Mouse (Mus musculus) skeletal muscle tissue, adult 2 months (tissue): ENCODE measurements around the gene Gbp8.
"Not testable (repeated sequence)": the region's sequence is repeated elsewhere in the genome, so short reads cannot be mapped to it uniquely, and the experiment has no call there.

Experiments used
- DNase-seq: peaks from one replicate; pipeline ENCODE4 v3.0.0-alpha.2; 2012; ENCODE audit warnings: low read depth, low spot score

Gene Gbp8

DNA sequence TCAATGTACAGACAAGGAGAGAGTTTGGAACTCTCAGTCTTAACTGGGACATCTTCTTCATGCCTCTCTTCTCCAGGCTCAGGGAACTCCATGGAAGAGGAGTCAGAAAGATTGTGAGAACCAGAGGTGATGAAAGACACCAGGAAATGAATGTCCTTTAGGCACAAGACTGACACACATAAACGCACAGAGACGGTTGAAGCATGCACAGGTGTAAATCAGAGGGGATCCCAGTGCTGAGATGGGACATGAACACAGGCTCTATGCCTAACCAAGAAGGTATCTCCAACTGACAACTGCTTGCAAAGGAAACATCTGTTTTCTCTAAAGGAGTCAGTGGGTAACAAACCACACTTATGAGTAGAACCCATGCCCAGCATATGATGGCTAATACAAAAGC is 79.1 kb downstream of the Gbp8 start:
- DNase-seq, result no peak

DNA sequence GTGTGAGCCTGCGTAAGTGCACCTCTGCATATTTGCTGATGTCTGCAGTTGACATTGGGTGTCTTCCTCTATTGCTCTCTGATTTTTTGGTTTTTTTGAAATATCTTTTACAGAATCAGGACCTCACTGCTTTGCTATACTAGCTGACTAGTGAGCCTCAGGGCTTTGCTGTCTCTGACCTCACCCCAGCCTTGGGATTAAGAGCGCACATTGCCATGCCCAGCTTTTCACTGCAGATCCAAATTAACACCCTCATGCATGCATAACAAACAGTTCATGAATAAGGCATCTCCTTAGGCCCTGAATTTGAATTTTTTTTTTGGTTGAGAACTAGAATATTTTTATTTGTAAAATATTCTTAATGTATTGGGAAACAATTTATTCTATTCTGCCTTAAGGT is 84.1 kb downstream of the Gbp8 start:
- no peak for DNase-seq

DNA sequence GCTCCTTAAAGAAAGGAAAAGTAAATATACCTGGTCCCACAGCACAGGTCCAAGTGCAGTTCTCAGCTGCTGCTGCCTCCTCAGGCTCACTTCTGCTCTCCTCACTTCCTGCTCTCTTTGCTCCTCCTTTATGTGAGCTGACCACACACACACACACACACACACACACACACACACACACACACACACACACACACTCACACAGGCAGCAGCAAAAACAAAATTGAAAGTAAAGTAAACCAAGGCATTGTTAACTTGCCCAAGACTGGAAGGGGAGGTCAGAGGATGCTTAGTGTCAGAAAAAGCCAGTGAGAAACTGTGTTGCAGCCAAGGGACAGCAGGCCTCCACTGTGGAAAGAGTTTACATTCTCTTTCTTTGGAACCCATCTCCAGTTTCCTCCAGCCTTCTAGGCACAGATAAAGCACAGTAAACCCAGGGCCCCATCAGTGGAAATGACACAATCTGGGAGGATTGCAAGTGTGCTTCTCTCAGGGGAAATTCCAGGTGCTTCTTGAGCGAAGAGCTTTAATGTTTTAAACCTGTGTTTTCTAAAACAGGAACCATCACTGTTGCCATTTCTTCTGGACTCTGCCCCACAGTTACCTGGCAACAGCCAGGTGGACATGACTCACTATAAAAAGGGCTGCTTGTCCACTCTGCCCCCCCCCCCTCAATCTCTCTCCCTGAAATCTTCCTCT is 85.7 kb downstream of the Gbp8 start:
- DNase-seq, result not testable (repeated sequence)

DNA sequence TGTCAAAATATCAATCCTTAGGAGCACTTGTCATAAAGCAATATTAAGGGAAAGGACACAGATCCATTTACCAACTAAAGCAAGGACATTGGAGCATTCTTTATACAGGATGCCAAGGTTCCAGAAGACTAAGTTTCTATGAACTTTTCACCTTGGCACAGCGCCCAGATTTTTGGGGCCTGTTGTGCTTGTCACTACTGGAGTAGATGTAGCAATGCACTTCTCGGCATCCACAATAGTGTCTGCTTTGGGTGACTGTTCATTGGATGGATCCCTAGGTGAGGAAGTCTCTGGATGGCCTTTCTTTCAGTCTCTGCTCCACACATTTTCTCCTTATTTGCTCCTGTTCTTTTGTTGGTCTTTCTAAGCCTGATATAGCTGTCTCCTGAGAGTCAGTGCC is 107.0 kb downstream of the Gbp8 start:
- no peak for DNase-seq

DNA sequence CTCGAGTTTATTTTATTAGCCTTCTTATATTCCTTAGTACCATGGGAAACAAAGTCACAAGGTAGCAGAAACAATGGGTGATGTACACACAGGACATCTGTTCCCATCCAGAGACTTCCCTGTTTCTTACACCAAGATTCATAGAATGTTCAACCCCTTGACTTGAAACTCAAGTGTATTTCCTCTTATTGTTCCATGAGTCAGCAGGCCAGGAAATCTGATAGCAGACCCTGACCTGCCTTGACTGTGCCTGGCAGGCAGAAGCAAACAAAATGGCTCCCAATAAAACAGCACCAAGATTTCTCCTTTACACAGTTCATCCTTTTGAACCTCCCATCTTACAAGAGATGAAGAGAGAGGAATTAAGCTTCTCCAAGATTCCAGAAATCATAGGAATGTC is 126.8 kb downstream of the Gbp8 start:
- DNase-seq, result no peak

DNA sequence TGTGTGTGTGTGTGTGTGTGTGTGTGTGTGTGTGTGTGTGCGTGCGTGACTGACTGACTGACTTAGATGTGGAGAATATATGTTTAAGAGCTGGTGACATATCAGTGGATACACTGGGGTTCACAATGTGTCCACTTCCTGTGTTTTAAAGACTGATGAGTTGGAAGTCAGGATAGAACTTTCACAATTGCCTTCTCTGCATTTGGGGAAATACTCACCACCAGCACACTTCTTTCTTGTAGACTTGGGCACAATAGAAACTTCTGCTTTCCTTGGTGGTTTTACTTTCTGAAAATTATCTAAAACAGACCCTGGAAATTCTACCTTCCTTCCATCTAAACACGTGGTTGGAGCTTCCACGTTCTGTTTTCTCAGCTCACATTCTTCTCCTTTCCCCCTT is 127.8 kb downstream of the Gbp8 start:
- DNase-seq, result no peak

DNA sequence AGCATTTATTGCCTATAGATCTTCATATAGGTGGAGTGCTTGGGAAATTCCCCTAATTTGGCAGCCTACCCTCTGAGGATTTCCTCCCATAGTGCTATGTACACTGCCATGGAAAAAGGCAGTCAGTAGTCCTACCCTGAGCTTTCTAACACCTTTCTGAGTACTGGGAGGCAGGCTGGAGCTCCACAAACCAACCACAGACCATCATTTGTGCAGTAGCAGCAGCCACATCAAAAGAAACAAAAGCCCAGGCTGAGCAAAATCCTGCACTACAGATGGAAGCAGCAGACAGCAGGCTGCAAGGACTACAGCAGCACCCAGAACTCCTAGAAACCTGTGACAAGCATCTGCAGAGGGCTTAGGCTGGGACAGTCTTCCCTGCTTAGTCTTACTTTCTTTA is 129.0 kb downstream of the Gbp8 start:
- no peak for DNase-seq

DNA sequence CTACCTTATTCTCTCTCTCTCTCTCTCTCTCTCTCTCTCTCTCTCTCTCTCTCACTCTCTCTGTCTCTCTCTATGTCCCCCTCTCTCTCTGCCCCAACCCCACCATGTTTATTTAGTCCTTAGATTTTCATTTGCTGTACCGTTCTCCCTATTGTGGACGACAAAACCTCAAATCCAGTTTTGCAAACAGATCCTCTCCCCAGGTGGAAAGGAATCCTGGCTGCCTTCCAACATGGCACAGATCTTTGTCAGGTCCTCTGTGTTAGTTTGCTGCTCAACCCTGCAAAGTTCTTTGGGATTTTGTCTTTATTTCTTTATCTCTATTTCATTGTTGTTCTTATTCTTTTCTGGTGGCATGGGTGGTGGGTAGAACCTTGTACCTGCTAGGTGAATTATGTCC is 149.9 kb downstream of the Gbp8 start:
- no peak for DNase-seq

DNA sequence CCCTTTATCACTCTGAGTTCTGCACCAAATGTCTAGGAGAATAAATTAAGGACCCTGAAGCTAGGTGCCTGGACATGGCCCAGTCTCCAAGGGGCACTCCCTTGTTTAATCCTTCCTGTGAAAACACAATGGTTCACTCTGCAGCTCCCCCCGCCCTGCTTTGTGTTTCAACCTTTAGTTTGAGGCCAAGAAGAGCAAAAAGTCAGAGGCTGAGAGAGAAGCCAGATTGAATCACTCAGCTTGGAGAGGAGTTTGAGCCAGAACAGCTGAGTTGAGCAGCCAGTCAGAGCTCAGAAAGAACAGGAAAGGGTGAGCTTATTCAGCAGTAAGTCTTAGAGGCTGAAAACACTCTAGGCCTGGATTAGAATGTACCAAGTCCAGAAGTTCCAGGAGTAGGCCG is 151.3 kb downstream of the Gbp8 start:
- DNase-seq, result peak; percentile 16

DNA sequence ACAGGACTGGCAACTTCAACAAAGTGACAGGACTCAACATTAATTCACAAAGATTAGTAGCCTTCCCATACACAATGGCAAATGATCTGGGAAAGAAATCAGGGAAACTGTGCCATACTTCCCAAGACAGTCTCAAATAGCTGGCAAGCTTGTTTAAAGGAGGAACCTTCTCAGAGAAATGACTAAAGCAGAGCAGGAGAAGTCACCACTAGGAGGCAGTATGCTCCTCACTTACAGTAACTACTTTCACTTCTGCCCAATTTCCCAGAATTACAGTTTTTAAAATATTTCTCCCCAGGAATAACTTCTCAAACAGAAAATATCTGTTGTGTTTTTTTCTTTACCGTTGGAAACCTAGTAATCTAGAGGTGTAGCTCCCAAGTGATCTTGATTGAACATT is 152.6 kb downstream of the Gbp8 start:
- peak; percentile 34 for DNase-seq

DNA sequence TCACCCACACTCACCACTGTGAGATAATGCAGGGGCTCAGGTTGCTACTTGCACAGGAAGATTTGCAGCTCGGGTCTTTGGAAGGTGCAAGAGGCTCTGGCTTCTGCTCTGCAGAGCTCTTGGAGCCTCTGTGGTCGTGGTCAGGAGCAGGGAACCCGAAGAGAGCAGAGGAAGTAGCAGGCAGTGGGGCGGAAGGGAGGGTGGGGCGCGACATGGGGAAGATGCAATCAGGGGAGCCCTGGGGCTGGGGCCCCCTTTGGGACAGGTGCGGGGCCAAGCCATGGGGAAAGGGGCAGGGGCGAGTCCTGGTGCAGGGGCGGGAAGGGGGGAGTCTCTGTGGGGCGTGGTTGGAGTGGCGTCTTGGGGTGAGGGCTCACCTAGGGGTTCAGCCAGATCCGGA is 156.8 kb downstream of the Gbp8 start, which contains the start of gene Abcg3:
Abcg3 (minus strand) TSS at position 184 of the 400 bp plus-strand sequence.
- no peak for DNase-seq

DNA sequence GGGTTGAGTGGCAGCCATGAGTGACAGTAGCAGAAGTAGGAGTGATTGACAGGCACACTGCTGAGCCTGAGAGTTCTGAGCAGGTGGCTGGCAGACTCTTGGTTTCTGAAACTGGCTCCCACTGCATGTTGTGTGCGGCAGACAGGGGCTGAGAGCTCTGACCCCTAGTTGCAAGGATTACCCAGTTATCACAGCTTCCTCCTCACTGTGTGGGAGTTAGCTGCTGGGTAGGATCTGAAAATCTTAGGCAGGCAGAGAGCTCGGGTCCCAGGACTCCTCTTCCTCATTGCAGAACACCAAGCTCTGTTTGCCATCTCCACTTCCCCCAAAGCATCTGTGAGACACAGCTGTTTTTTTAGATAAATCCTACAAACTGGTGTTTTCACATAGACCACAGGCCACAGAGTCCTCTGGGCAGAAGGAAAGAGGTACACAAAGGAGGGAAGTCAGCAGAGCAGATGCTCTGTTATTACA is 160.3 kb downstream of the Gbp8 start:
- DNase-seq, result peak; percentile 10
